Mouse (Mus musculus) heart, adult 2 months (tissue): Measurements from ENCODE around the gene Calb2.

Source experiments
- CTCF ChIP-seq: fragments of 200-600 bp; IDR thresholded peaks from 2 replicates; pipeline ENCODE4 v1.8.1; 2022; ENCODE audit warnings: antibody characterized with exemption, mild to moderate bottlenecking, moderate library complexity
- POLR2A ChIP-seq: fragments of 200-500 bp; IDR thresholded peaks from 2 replicates; pipeline ENCODE4 v1.6.1; 2011; ENCODE audit warnings: mild to moderate bottlenecking, low read depth, low read length, control low read depth; ENCODE audit not compliant: insufficient read depth

GRCm38 (mm10) chr8:110217198-110217597, 49.2 kb upstream of the Calb2 start:
- TF ChIP-seq POLR2A = no peak
- no peak for TF ChIP-seq CTCF
